Mouse (Mus musculus): ENCODE data around the gene Rmnd5a. TPM values are rescaled to one million over a fixed set of nuclear protein-coding genes. Genes with fewer than 3 reads are reported as not detected.

The Rmnd5a gene
- polyA plus RNA-seq, 2 experiments, result 10.0 to 35.9 TPM

DNA sequence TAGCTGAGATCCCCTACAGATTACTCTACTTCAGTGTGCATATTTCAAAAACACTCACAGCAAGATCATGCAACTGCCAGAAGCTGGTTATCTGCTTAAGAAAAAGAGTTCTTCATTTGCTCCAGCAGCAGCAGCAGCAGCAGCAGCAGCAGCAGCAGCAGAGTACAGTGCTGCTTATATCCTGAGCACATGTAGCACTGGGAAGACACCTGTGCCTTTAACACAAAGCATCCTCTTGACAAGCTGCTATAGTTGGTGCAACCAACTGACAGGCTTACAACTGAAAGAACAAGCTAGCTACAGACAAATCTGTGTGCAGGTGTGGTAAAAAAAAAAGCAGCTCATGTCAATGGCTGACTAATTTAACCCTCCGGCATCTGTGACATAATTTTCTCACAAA is 44.4 kb downstream of the Rmnd5a start:
- DNase-seq (ENCODE audit: low spot score) (no peak), ATAC-seq (ENCODE audit: low FRiP score, low read depth) (no peak)
- Histone ChIP-seq H3K4me2 (replicated peaks; ENCODE audit: low read depth, low read length, severe bottlenecking) (no peak overlapping the region), H3K4me3 (replicated peaks; ENCODE audit: low read length) (no peak overlapping the region), H3K4me1 (ENCODE audit: control insufficient read depth, insufficient read depth, low read length) (no peaks in the 10 kb centered on the region), H3K27me3 (ENCODE audit: control insufficient read depth, insufficient read depth, low read length) (no peaks in the 10 kb centered on the region), H3K27ac (replicated peaks; ENCODE audit: low read depth, low read length) (no peak overlapping the region), H3K36me3 (ENCODE audit: control insufficient read depth, insufficient read depth, low read length) (peaks cover 48% of the 10 kb centered on the region), H3K9ac (ENCODE audit: low read depth, low read length, severe bottlenecking) (no peak overlapping the region), H3K9me3 (ENCODE audit: control insufficient read depth, low read length) (no peaks in the 10 kb centered on the region)
- no peak for TF ChIP-seq POLR2A (IDR thresholded peaks at IDR 0.05; ENCODE audit: borderline replicate concordance, extremely low read depth, insufficient read depth, insufficient read length)
- WGBS, result 92% methylated on average over 1 of the region's 1 CpGs

- peaks cover 35% of the 10 kb centered on the region for H3K36me3 ChIP-seq (ENCODE audit: control insufficient read depth, insufficient read depth, low read length)
These were observed 49.9 kb downstream of the Rmnd5a start for GRCm38 (mm10) chr6:71390496-71390895.

DNA sequence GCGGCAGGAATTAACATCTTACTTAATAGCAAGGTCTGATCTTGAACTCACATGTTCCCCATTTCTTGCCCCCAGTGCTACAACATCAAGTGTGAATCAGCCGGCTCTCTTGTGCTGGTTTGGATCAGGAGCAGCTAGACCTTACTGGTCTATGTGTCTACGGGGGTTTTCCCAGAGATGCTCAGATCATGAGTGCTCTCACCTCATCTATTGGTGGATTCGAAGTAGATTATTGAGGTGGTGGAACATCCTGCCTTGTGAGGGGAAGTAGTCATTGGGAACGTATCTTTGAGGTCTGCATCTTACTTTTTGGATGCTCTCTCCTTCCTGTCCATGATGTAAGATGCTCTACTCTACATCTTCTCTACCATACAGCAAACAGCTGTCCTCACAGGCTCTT is 58.8 kb downstream of the Rmnd5a start:
- Histone ChIP-seq H3K27ac (replicated peaks; ENCODE audit: low read depth, low read length) (no peak overlapping the region), H3K9me3 (ENCODE audit: control insufficient read depth, low read length) (no peaks in the 10 kb centered on the region), H3K9ac (ENCODE audit: low read depth, low read length, severe bottlenecking) (no peak overlapping the region), H3K36me3 (ENCODE audit: control insufficient read depth, insufficient read depth, low read length) (no peaks in the 10 kb centered on the region), H3K4me3 (replicated peaks; ENCODE audit: low read length) (no peak overlapping the region), H3K27me3 (ENCODE audit: control insufficient read depth, insufficient read depth, low read length) (no peaks in the 10 kb centered on the region), H3K4me1 (ENCODE audit: control insufficient read depth, insufficient read depth, low read length) (no peaks in the 10 kb centered on the region), H3K4me2 (replicated peaks; ENCODE audit: low read depth, low read length, severe bottlenecking) (no peak overlapping the region)
- ATAC-seq (ENCODE audit: low FRiP score, low read depth), result no peak
- TF ChIP-seq POLR2A (IDR thresholded peaks at IDR 0.05; ENCODE audit: borderline replicate concordance, extremely low read depth, insufficient read depth, insufficient read length), result no peak
- WGBS, result 95% methylated on average over 5 of the region's 5 CpGs
- no peak for DNase-seq (ENCODE audit: low spot score)

More at GRCm38 (mm10) chr6:71390496-71390895, 49.9 kb downstream of the Rmnd5a start:
- Histone ChIP-seq H3K4me3 (replicated peaks; ENCODE audit: low read length) (no peak overlapping the region), H3K9ac (ENCODE audit: low read depth, low read length, severe bottlenecking) (no peak overlapping the region), H3K4me1 (ENCODE audit: control insufficient read depth, insufficient read depth, low read length) (no peaks in the 10 kb centered on the region), H3K4me2 (replicated peaks; ENCODE audit: low read depth, low read length, severe bottlenecking) (no peak overlapping the region), H3K9me3 (ENCODE audit: control insufficient read depth, low read length) (no peaks in the 10 kb centered on the region), H3K27me3 (ENCODE audit: control insufficient read depth, insufficient read depth, low read length) (no peaks in the 10 kb centered on the region), H3K27ac (replicated peaks; ENCODE audit: low read depth, low read length) (no peak overlapping the region)
- TF ChIP-seq POLR2A (IDR thresholded peaks at IDR 0.05; ENCODE audit: borderline replicate concordance, extremely low read depth, insufficient read depth, insufficient read length), result no peak
- no peak for DNase-seq (ENCODE audit: low spot score)
- 79% methylated on average over 2 of the region's 2 CpGs for WGBS
- ATAC-seq (ENCODE audit: low FRiP score, low read depth), result no peak

DNA sequence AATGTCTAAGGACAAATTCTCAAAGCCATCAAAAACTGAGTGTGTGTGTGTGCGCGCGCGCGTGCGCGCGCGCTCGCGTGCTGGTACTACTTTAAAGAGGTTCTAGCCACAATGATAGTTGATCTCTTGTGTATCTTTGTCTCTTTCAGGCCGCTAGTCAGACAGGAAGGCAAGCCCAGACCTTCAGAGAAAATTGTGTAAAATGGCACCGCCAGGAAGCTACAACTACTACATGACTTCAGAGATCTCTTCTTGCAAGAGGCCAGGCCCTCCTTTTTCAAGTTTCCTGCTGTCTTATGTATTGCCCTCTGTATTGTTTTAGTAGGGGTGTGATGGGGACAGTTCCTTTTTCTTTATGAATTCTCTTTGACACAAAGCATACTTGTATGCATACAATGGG is 63.7 kb downstream of the Rmnd5a start:
- H3K36me3 ChIP-seq (ENCODE audit: control insufficient read depth, insufficient read depth, low read length), result no peaks in the 10 kb centered on the region
- no peak for TF ChIP-seq POLR2A (IDR thresholded peaks at IDR 0.05; ENCODE audit: borderline replicate concordance, extremely low read depth, insufficient read depth, insufficient read length)
- no peak for ATAC-seq (ENCODE audit: low FRiP score, low read depth)
- H3K27me3 ChIP-seq (ENCODE audit: control insufficient read depth, insufficient read depth, low read length), result no peaks in the 10 kb centered on the region
- no peaks in the 10 kb centered on the region for H3K4me1 ChIP-seq (ENCODE audit: control insufficient read depth, insufficient read depth, low read length)
- no peaks in the 10 kb centered on the region for H3K9me3 ChIP-seq (ENCODE audit: control insufficient read depth, low read length)
- no peak for DNase-seq (ENCODE audit: low spot score)
- no peak overlapping the region for H3K27ac ChIP-seq (replicated peaks; ENCODE audit: low read depth, low read length)
- WGBS, result 97% methylated on average over 13 of the region's 13 CpGs
- H3K4me2 ChIP-seq (replicated peaks; ENCODE audit: low read depth, low read length, severe bottlenecking), result no peak overlapping the region
- no peak overlapping the region for H3K4me3 ChIP-seq (replicated peaks; ENCODE audit: low read length)
- no peak overlapping the region for H3K9ac ChIP-seq (ENCODE audit: low read depth, low read length, severe bottlenecking)

GRCm38 (mm10) chr6:71374921-71375320 is 65.5 kb downstream of the Rmnd5a start:
- DNase-seq (ENCODE audit: low spot score), result no peak
- 86% methylated on average over 1 of the region's 2 CpGs for WGBS

GRCm38 (mm10) chr6:71374311-71374829 is 66.1 kb downstream of the Rmnd5a start:
- 81% methylated on average over 19 of the region's 19 CpGs for WGBS
- ATAC-seq (ENCODE audit: low FRiP score, low read depth), result no peak
- H3K4me2 ChIP-seq (replicated peaks; ENCODE audit: low read depth, low read length, severe bottlenecking), result no peak overlapping the region
- H3K36me3 ChIP-seq (ENCODE audit: control insufficient read depth, insufficient read depth, low read length), result no peaks in the 10 kb centered on the region
- H3K27ac ChIP-seq (replicated peaks; ENCODE audit: low read depth, low read length), result no peak overlapping the region
- H3K27me3 ChIP-seq (ENCODE audit: control insufficient read depth, insufficient read depth, low read length), result no peaks in the 10 kb centered on the region
- TF ChIP-seq POLR2A (IDR thresholded peaks at IDR 0.05; ENCODE audit: borderline replicate concordance, extremely low read depth, insufficient read depth, insufficient read length), result no peak
- DNase-seq (ENCODE audit: low spot score), result no peak
- H3K4me3 ChIP-seq (replicated peaks; ENCODE audit: low read length), result no peak overlapping the region
- no peaks in the 10 kb centered on the region for H3K4me1 ChIP-seq (ENCODE audit: control insufficient read depth, insufficient read depth, low read length)
- no peak overlapping the region for H3K9ac ChIP-seq (ENCODE audit: low read depth, low read length, severe bottlenecking)
- no peaks in the 10 kb centered on the region for H3K9me3 ChIP-seq (ENCODE audit: control insufficient read depth, low read length)

More at GRCm38 (mm10) chr6:71374921-71375320, 65.5 kb downstream of the Rmnd5a start:
- Histone ChIP-seq H3K4me3 (replicated peaks; ENCODE audit: low read length) (no peak overlapping the region), H3K9ac (ENCODE audit: low read depth, low read length, severe bottlenecking) (no peak overlapping the region), H3K4me2 (replicated peaks; ENCODE audit: low read depth, low read length, severe bottlenecking) (no peak overlapping the region), H3K4me1 (ENCODE audit: control insufficient read depth, insufficient read depth, low read length) (no peaks in the 10 kb centered on the region), H3K27ac (replicated peaks; ENCODE audit: low read depth, low read length) (no peak overlapping the region), H3K9me3 (ENCODE audit: control insufficient read depth, low read length) (no peaks in the 10 kb centered on the region), H3K27me3 (ENCODE audit: control insufficient read depth, insufficient read depth, low read length) (no peaks in the 10 kb centered on the region), H3K36me3 (ENCODE audit: control insufficient read depth, insufficient read depth, low read length) (no peaks in the 10 kb centered on the region)
- ATAC-seq (ENCODE audit: low FRiP score, low read depth), result no peak
- no peak for TF ChIP-seq POLR2A (IDR thresholded peaks at IDR 0.05; ENCODE audit: borderline replicate concordance, extremely low read depth, insufficient read depth, insufficient read length)
